Mouse (Mus musculus) heart, embryonic 13.5 days (tissue): Measurements from ENCODE around the gene Dusp2. TPM values are rescaled to one million over a fixed set of nuclear protein-coding genes. Genes with fewer than 3 reads are reported as not detected.

ENCODE experiments used
- ATAC-seq: fragments of 200-750 bp; cut with Nextera tagmentation; 2 replicates; pipeline ENCODE4 v1.8.0; 2017; ENCODE audit warnings: moderate TSS enrichment; ENCODE audit not compliant: insufficient number of reproducible peaks, low FRiP score, low TSS enrichment; ENCODE audit errors: extremely low read depth
- H3K27ac ChIP-seq: fragments of 300-500 bp; sonication (generic); replicated peaks from 2 replicates; pipeline ENCODE4 v1.5.1; 2015; ENCODE audit warnings: moderate library complexity, mild to moderate bottlenecking, inconsistent platforms
- H3K27me3 ChIP-seq: fragments of 300-500 bp; sonication (generic); replicated peaks from 2 replicates; pipeline ENCODE4 v1.6.1; 2015; ENCODE audit warnings: mild to moderate bottlenecking, inconsistent platforms
- H3K36me3 ChIP-seq: fragments of 300-500 bp; sonication (generic); 2 replicates; pipeline ENCODE4 v1.6.1; 2015; ENCODE audit warnings: mild to moderate bottlenecking, inconsistent platforms
- H3K4me1 ChIP-seq: fragments of 300-500 bp; sonication (generic); 2 replicates; pipeline ENCODE4 v1.6.1; 2015; ENCODE audit warnings: inconsistent platforms
- H3K4me2 ChIP-seq: fragments of 300-500 bp; sonication (generic); 2 replicates; pipeline ENCODE4 v1.6.1; 2015; ENCODE audit warnings: inconsistent platforms, mild to moderate bottlenecking, moderate library complexity
- H3K4me3 ChIP-seq: fragments of 300-500 bp; sonication (generic); 2 replicates; pipeline ENCODE4 v1.5.1; 2015; ENCODE audit warnings: moderate library complexity, mild to moderate bottlenecking, inconsistent platforms
- H3K9ac ChIP-seq: fragments of 300-500 bp; sonication (generic); 2 replicates; pipeline ENCODE4 v1.6.1; 2015; ENCODE audit warnings: inconsistent platforms, mild to moderate bottlenecking, moderate library complexity
- H3K9me3 ChIP-seq: fragments of 300-500 bp; sonication (generic); 2 replicates; pipeline ENCODE4 v1.6.1; 2016; ENCODE audit warnings: inconsistent platforms
- WGBS: fragments of 180-500 bp; shearing (Covaris S2); methylation state at CpG from one replicate; pipeline ENCODE4 v1.1.7; 2015; ENCODE audit warnings: mixed read lengths; 5-methylcytosine and 5-hydroxymethylcytosine counted together
- polyA plus RNA-seq: library from polyadenylated mRNA; unstranded; fragments of >200 nt; fragmentation: Nextera tagmentation; extraction: Ambion mirVana; gene quantifications from 2 replicates; pipeline ENCODE4 v1.2.1, GENCODE M21; 2015

The Dusp2 gene
- polyA plus RNA-seq, 1 experiment from 2014 or later, result 13.5 TPM

DNA sequence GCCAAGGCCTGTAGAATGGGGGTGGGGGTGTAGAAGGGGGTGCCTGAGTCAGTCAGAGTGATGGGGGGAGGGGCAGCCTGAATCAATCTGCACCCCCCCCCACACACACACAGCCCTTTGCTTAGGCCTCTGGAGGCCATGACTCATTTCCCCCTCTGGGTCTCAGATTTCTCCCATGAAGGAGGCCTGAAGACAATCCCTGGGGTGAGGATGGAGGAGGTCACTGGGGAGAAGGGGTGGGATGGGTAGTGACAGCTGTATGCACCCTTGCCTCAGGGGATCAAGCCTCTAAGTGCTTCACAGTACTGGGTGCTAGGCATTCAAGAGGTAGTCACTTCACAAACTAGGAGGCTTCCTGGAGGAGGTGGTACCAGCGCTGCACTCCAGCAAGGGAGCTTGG lies 12.3 kb upstream of the Dusp2 start:
- WGBS, result 45% methylated on average over 1 of the region's 1 CpGs
- Histone ChIP-seq H3K4me3 (no peak overlapping the region), H3K4me1 (peaks cover 4% of the 10 kb centered on the region; the same call in 1 of the 2 replicates), H3K27me3 (no peaks in the 10 kb centered on the region), H3K36me3 (no peaks in the 10 kb centered on the region), H3K9ac (no peak overlapping the region), H3K27ac (no peak overlapping the region), H3K4me2 (no peak overlapping the region), H3K9me3 (no peaks in the 10 kb centered on the region)
- no peak for ATAC-seq

DNA sequence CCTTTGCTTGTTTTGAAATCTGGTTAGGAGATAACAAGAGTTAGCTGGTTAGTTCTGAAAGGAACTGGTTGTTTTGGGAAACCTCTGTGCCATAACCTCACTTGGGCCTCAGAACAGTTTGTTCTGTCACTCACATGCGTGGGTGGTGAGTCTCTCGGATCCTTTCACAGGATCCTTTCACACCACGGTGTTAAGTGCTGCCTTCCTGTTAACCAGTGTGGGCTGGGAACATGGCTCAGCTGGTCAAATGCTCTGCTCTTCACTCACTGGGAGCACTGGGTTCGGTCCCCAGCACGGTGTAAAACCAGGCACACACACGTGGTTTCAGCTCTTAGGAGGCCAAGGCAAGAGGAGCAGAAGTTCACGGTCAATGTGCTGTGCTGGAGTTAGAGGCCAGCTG lies 11.5 kb upstream of the Dusp2 start:
- Histone ChIP-seq H3K9ac (no peak overlapping the region), H3K36me3 (no peaks in the 10 kb centered on the region), H3K27me3 (no peaks in the 10 kb centered on the region), H3K27ac (no peak overlapping the region), H3K4me3 (no peak overlapping the region), H3K4me2 (no peak overlapping the region), H3K9me3 (no peaks in the 10 kb centered on the region), H3K4me1 (peaks cover 12% of the 10 kb centered on the region)
- WGBS, result 41% methylated on average over 7 of the region's 7 CpGs
- no peak for ATAC-seq

DNA sequence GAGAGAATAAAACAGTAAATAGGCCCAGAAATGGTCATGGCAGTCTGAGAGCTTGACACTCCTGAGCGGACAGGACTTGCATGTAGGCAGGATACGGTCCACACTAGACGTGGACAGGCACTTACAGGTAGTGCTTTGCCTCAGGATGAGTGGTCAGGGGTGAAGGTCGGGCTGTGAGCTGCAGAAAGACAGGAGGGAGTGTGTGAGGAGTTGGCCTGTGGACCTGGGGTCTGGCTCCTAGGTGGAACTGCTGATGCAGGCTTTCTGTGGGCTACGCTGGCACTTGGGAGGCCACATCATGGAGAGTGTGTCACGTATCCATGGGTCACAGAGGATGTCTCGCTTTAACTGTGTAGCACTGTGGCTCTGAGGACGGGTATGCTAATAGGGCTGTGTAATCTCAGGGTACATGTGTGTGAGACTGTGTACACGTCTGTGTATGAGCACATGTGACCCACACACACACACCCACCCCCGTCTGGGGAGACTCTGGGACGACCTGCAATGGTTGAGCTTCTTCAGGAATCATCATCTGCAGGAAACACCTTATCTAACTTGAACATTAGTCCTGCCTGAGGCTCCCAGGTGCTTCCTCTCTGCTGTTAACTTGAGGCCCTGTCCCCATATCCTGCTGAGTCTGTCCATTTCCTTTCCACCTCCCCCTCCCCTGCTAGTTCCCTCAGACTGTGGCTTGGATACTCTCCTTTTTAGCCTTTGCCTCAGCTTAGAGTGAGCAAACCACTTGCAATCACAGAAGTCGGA lies 7.7 kb upstream of the Dusp2 start:
- H3K4me2 ChIP-seq, result no peak overlapping the region
- no peak overlapping the region for H3K4me3 ChIP-seq
- H3K36me3 ChIP-seq, result no peaks in the 10 kb centered on the region
- 0 out of 2 replicates have a peak, but pooled peaks have one; percentile 21 for ATAC-seq
- H3K27ac ChIP-seq, result peak overlapping the region; percentile 81
- peaks cover 22% of the 10 kb centered on the region for H3K4me1 ChIP-seq
- H3K9ac ChIP-seq, result peak overlapping the region; percentile 26; the same call in 1 of the 2 replicates
- H3K9me3 ChIP-seq, result no peaks in the 10 kb centered on the region
- 49% methylated on average over 12 of the region's 12 CpGs for WGBS
- no peaks in the 10 kb centered on the region for H3K27me3 ChIP-seq

DNA sequence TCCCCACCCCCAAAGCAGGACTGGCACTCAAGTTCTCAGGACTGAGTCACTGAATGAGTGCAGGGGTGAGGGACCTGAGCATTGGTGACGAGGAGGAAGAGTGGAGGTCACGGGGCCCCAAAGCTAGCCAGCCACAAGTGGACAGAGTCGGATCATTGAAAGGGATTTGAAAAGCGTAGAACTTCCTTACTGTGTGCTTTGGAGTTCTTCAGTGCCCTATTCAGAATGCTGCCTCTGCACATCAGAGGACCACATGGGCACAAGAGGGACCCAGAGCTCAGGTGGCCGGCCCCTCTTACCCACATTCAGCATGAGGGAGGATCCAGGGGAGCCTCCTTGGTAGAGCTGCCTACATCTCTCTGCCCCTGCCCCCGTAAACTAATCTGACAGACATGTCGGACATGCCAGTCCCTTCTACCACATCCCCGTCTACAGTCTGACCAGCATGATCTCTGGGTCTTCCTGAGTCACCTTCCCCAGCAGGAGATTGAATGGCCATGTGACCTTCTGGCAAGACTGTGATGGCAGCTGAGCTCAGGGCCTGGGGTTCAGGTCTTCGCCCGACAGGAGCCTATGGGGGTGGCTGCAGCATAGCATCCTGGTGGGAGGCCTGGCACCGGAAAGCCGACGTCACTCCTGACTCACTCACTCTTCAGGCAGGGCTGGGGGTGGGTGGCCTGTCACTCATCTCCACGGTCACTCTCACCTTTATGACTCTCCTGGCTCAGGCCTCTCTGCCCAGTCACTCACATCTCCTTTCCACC lies 3.0 kb upstream of the Dusp2 start:
- H3K4me2 ChIP-seq, result no peak overlapping the region
- whole genome bisulfite sequencing, result 72% methylated on average over 14 of the region's 14 CpGs
- H3K36me3 ChIP-seq, result no peaks in the 10 kb centered on the region
- no peaks in the 10 kb centered on the region for H3K9me3 ChIP-seq
- H3K4me3 ChIP-seq, result no peak overlapping the region
- ATAC-seq, result no peak
- peaks cover 53% of the 10 kb centered on the region for H3K4me1 ChIP-seq
- no peak overlapping the region for H3K27ac ChIP-seq
- H3K9ac ChIP-seq, result no peak overlapping the region
- peaks cover 35% of the 10 kb centered on the region for H3K27me3 ChIP-seq

DNA sequence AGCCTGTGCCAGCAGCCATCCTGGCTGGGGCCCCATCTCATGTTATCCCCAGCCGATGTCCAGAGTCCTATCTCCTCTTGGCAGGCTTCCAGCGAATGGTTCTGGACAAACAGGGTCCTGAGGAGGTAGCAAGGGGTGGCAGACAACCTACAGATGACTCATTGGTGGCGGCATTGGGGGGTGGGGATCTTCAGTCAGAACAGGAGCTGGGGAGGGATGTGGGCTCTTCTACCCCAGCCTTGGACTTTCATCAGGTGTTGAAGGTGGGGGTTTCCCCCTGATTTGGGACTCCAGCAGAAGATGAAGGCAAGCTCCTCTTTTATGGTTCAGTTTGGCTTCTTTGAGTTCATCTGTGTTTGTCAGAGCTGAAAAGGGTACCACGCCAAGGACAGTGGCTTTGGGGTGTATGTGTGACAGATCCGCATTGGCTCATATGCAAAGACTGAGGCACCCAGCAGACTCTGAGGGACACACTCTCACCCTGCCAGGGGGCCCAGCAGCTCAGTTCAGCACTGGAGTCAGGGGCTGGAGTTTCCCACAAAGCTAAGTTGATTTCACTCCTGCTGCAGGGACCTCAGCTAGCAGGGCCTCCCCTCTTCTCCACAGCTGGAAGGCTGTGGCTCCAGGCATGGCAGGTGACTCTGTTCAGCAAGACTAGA lies 1.9 kb upstream of the Dusp2 start:
- Histone ChIP-seq H3K4me3 (no peak overlapping the region), H3K27me3 (peaks cover 39% of the 10 kb centered on the region), H3K9me3 (no peaks in the 10 kb centered on the region), H3K4me1 (peaks cover 45% of the 10 kb centered on the region), H3K4me2 (no peak overlapping the region), H3K27ac (no peak overlapping the region), H3K9ac (no peak overlapping the region), H3K36me3 (no peaks in the 10 kb centered on the region)
- ATAC-seq, result no peak
- WGBS, result 51% methylated on average over 5 of the region's 5 CpGs

DNA sequence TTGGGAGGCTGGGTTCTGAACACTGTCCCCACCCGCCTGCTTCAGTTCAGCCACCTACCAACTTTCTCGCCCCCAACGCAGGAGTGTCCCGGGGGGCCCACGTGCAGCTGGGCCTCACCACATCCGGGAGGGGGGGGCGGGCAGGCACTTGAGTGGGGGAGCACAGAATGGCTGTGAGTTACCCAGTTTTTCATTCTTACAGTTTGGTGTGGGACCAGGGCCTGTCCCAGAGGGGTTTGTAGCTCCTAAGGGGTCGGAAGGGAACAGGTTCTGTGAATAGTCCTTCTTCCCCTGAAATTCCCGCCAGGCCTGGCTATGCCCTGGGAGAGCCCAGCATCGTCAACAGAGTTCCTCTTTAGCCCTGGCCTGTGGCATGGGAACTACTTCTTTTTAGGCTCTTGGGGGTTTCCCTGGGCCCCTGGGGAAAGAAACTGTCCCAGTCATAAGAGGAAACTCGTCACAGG lies 849 bp upstream of the Dusp2 start:
- Histone ChIP-seq H3K9me3 (no peaks in the 10 kb centered on the region), H3K9ac (0 out of 2 replicates have a peak overlapping the region, but pooled peaks have one; percentile 40), H3K27me3 (peaks cover 39% of the 10 kb centered on the region), H3K4me1 (peaks cover 38% of the 10 kb centered on the region), H3K27ac (peak overlapping the region; percentile 39), H3K36me3 (no peaks in the 10 kb centered on the region), H3K4me3 (no peak overlapping the region), H3K4me2 (peak overlapping the region; percentile 91)
- ATAC-seq, result no peak
- WGBS, result 55% methylated on average over 11 of the region's 11 CpGs

DNA sequence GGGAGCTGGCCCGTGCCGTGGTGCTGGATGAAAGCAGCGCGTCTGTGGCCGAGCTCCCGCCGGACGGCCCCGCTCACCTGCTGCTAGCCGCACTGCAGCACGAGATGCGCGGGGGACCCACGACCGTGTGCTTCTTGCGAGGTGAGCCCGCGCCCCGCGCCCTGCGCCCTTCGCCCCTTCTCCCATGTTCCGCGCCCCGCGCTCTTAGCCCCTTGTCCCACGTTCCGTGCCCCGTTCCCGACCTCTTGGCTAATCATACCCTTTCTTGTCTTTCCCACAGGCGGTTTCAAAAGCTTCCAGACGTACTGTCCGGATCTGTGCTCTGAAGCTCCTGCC lies 506 bp downstream of the Dusp2 start:
- Histone ChIP-seq H3K4me3 (peak overlapping the region; percentile 68), H3K4me2 (peak overlapping the region; percentile 91), H3K9ac (peak overlapping the region; percentile 83), H3K9me3 (no peaks in the 10 kb centered on the region), H3K36me3 (no peaks in the 10 kb centered on the region), H3K4me1 (peaks cover 38% of the 10 kb centered on the region), H3K27ac (peak overlapping the region; percentile 74), H3K27me3 (peaks cover 39% of the 10 kb centered on the region)
- WGBS, result 1% methylated on average over 33 of the region's 33 CpGs
- ATAC-seq, result no peak

DNA sequence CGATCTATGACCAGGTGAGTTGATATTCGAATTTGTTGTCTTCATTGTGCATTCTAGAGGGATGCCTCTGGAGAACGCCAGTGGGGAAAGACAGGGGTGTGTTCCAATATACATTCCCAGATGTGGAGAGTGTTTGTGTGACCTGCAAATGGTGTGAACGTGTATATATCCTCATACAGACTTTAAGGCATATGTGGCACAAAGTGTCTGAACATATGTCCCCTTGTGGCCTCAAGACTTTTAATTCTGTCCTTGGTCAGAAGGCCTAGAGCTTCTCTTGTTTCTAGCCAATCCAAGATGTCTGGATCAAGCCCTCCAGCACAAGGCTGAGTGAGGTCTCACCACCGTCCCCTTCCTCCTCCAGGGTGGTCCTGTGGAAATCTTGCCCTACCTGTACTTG lies 926 bp downstream of the Dusp2 start:
- Histone ChIP-seq H3K4me3 (peak overlapping the region; percentile 68), H3K27me3 (peaks cover 41% of the 10 kb centered on the region), H3K36me3 (no peaks in the 10 kb centered on the region), H3K4me1 (peaks cover 38% of the 10 kb centered on the region), H3K27ac (peak overlapping the region; percentile 74), H3K9ac (peak overlapping the region; percentile 83), H3K4me2 (peak overlapping the region; percentile 91), H3K9me3 (no peaks in the 10 kb centered on the region)
- 27% methylated on average over 5 of the region's 5 CpGs for WGBS
- ATAC-seq, result no peak

DNA sequence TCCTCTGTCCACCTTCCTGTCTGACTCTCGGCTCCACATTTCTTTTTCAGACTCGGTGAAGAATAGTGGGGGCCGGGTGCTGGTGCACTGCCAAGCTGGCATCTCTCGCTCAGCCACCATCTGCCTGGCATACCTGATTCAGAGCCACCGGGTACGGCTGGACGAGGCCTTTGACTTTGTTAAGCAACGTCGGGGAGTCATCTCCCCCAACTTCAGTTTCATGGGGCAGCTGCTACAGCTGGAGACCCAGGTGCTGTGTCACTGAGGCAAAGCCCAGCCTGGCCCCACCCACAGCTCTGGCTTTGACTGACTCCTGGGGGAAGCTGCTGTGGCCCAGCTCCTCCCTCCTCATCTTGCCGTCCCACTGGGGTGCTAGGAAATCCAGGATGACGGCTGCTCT lies 1.6 kb downstream of the Dusp2 start:
- Histone ChIP-seq H3K27me3 (peaks cover 47% of the 10 kb centered on the region), H3K4me3 (peak overlapping the region; percentile 68), H3K9me3 (no peaks in the 10 kb centered on the region), H3K9ac (peak overlapping the region; percentile 83), H3K27ac (peak overlapping the region; percentile 74), H3K36me3 (no peaks in the 10 kb centered on the region), H3K4me1 (peaks cover 38% of the 10 kb centered on the region), H3K4me2 (peak overlapping the region; percentile 91)
- ATAC-seq, result no peak
- 48% methylated on average over 11 of the region's 11 CpGs for WGBS

DNA sequence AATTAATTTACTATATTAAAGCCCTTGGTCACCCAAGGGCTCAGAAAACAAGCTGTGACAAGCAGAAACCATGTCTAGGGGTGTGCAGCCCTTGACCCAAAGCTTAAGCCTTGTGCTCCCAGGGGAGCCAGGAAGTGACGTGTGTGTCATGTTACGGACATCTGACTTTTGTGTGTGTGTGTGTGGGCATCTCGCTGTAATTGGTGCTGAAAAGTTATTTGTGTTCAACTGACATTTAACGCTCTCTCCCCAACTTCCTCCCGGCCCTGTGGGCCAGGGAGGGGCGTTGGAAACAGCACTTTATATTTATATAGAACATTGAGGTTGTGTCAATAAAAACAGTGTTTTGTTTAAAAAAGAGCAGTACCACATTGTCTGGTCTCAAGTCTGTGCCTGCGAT lies 2.1 kb downstream of the Dusp2 start:
- Histone ChIP-seq H3K9me3 (no peaks in the 10 kb centered on the region), H3K4me1 (peaks cover 34% of the 10 kb centered on the region), H3K36me3 (no peaks in the 10 kb centered on the region), H3K4me3 (peak overlapping the region; percentile 68), H3K9ac (peak overlapping the region; percentile 83), H3K27ac (0 out of 2 replicates have a peak overlapping the region, but pooled peaks have one; percentile 74), H3K4me2 (peak overlapping the region; percentile 91), H3K27me3 (peaks cover 49% of the 10 kb centered on the region)
- 71% methylated on average over 7 of the region's 7 CpGs for WGBS
- ATAC-seq, result no peak

DNA sequence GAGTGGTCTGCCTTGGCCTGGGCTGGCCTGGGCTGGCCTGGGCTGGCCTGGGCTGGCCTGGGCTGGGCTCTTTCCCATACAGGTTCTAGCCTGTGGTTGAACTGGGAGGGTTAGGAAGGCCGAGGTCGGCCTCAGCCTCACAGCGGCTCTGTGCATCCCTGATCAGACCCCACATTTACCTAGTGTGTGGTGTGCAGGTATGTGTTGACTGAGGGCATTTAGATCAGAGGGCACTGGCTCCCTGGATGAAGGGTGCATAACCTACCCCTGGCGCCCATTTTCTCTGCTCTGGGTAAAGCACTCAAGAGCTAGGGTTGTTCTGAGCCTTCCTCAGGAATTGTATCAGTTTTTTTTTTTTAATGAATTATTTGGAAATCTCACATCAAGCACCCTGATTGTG lies 2.5 kb downstream of the Dusp2 start, which contains the start of gene Astl:
Astl (plus strand) TSS at position 224 of the 400 bp plus-strand sequence.
- no peak for ATAC-seq
- Histone ChIP-seq H3K27me3 (peaks cover 54% of the 10 kb centered on the region), H3K9ac (peak within 1 kb of the TSS; percentile 83), H3K27ac (peak within 1 kb of the TSS; percentile 74), H3K9me3 (no peaks in the 10 kb centered on the region), H3K4me1 (peaks cover 30% of the 10 kb centered on the region), H3K4me3 (peak within 1 kb of the TSS; percentile 68), H3K4me2 (peak within 1 kb of the TSS; percentile 91), H3K36me3 (no peaks in the 10 kb centered on the region)
- WGBS, result 85% methylated on average over 4 of the region's 4 CpGs
